Mouse (Mus musculus) kidney, embryonic 14.5 days (tissue): ENCODE data around the gene Dntt. TPM values are rescaled to one million over a fixed set of nuclear protein-coding genes. Genes with fewer than 3 reads are reported as not detected.

Source experiments
- ATAC-seq: fragments of 200-750 bp; cut with Nextera tagmentation; 2 replicates; pipeline ENCODE4 v1.8.0; 2017; ENCODE audit warnings: moderate number of reproducible peaks, mild to moderate bottlenecking, moderate TSS enrichment, moderate library complexity; ENCODE audit not compliant: low FRiP score, low TSS enrichment
- H3K27ac ChIP-seq: fragments of 300-500 bp; sonication (generic); 2 replicates; pipeline ENCODE4 v1.5.1; 2014; ENCODE audit warnings: low read depth, mild to moderate bottlenecking, low read length, moderate library complexity, mixed read lengths
- H3K27me3 ChIP-seq: fragments of 300-500 bp; sonication (generic); 2 replicates; pipeline ENCODE4 v1.6.1; 2014; ENCODE audit warnings: mild to moderate bottlenecking, low read length; ENCODE audit not compliant: control insufficient read depth, insufficient read depth
- H3K36me3 ChIP-seq: fragments of 300-500 bp; sonication (generic); 2 replicates; pipeline ENCODE4 v1.6.1; 2014; ENCODE audit warnings: low read length, mixed read lengths; ENCODE audit not compliant: control insufficient read depth, insufficient read depth
- H3K4me1 ChIP-seq: fragments of 300-500 bp; sonication (generic); 2 replicates; pipeline ENCODE4 v1.6.1; 2014; ENCODE audit warnings: low read length, mixed read lengths; ENCODE audit not compliant: control insufficient read depth, insufficient read depth
- H3K4me2 ChIP-seq: fragments of 300-500 bp; sonication (generic); replicated peaks from 2 replicates; pipeline ENCODE4 v1.6.1; 2014; ENCODE audit warnings: low read depth, mild to moderate bottlenecking, low read length
- H3K4me3 ChIP-seq: fragments of 300-500 bp; sonication (generic); 2 replicates; pipeline ENCODE4 v1.5.1; 2014; ENCODE audit warnings: mild to moderate bottlenecking, low read length
- H3K9ac ChIP-seq: fragments of 300-500 bp; sonication (generic); 2 replicates; pipeline ENCODE4 v1.6.1; 2014; ENCODE audit warnings: low read depth, mild to moderate bottlenecking, low read length, moderate library complexity
- H3K9me3 ChIP-seq: fragments of 300-500 bp; sonication (generic); 2 replicates; pipeline ENCODE4 v1.6.1; 2016; ENCODE audit warnings: low read length; ENCODE audit not compliant: control insufficient read depth
- WGBS: fragments of 180-500 bp; shearing (Covaris S2); extraction: QIAGEN DNeasy Blood & Tissue Kit; methylation state at CpG from one replicate; pipeline ENCODE4 v1.1.7; 2014; 5-methylcytosine and 5-hydroxymethylcytosine counted together
- polyA plus RNA-seq: library from polyadenylated mRNA; unstranded; fragments of >200 nt; fragmentation: Nextera tagmentation; extraction: Ambion mirVana; gene quantifications from 2 replicates; pipeline ENCODE4 v1.2.1, GENCODE M21; 2014

Dntt gene
- polyA plus RNA-seq, 1 experiment from 2014 or later: 0.19 TPM

DNA sequence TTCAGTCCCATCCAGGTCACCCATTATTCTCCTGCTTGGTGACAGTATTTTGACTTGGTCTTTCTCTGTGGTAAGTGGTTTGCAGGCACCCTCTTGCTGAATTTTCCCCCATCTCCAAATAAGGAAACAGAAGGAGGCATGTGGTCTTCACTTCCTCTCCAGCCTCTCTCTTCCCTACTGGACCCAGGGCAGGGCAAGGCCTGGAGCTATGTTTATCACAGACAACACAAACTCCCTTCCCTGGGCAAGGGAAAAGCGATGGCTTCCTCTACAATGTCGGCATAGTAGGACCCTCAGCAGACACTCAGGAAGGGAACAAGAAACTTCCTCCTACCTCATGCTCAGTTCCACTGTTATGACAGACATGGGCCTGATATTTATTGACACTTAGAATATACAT, 62.8 kb downstream of the Dntt start:
- Histone ChIP-seq H3K4me2 (no peak overlapping the region), H3K27me3 (peaks cover 7% of the 10 kb centered on the region), H3K36me3 (no peaks in the 10 kb centered on the region), H3K4me1 (no peaks in the 10 kb centered on the region), H3K9me3 (no peaks in the 10 kb centered on the region), H3K4me3 (no peak overlapping the region), H3K9ac (no peak overlapping the region), H3K27ac (no peak overlapping the region)
- 88% methylated on average over 2 of the region's 2 CpGs for WGBS
- ATAC-seq: no peak

DNA sequence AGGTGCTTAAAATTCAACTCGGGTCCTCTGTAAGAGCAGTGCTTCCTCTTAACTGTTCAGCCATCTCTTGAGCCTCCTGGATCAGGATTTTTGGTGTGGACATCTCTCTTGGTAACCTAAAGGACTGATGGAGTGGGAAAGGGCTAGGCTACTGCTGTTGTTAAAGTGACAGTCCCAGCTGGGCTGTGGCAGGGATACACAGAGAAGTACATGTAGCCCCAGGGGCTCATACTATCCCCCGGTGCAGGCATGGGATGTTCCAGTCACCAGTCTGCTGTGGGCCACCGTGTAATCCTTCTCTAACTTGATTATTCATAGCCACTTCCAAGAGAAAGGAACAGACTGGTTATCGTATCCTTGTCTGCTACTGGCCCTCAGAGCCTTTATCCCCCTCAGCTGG, 68.0 kb downstream of the Dntt start:
- Histone ChIP-seq H3K27me3 (no peaks in the 10 kb centered on the region), H3K36me3 (no peaks in the 10 kb centered on the region), H3K4me3 (no peak overlapping the region), H3K4me2 (no peak overlapping the region), H3K9ac (no peak overlapping the region), H3K27ac (no peak overlapping the region), H3K9me3 (no peaks in the 10 kb centered on the region), H3K4me1 (no peaks in the 10 kb centered on the region)
- no peak for ATAC-seq
- 75% methylated on average over 4 of the region's 4 CpGs for WGBS

DNA sequence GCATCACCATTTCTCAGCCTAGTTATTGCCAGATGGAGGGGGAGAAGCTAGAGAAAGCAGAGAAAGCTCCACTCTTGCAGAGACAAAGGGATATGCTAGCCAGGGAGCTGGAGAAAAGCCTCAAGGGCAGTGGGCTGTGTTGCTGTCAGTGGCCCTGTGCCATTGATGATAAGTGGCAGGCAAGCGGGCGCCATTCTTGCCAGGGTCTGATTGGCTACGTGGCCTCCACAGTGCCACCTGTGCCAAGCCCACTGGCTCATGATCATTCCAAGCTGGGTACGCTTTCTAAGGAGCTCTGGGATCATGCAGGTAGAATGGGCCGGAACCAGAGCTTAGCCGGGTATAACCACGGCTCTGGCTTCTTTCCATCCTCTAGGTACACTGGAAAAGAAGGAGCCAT, 71.8 kb downstream of the Dntt start:
- Histone ChIP-seq H3K9ac (no peak overlapping the region), H3K4me3 (no peak overlapping the region), H3K36me3 (no peaks in the 10 kb centered on the region), H3K4me2 (no peak overlapping the region), H3K27me3 (no peaks in the 10 kb centered on the region), H3K4me1 (no peaks in the 10 kb centered on the region), H3K27ac (no peak overlapping the region), H3K9me3 (no peaks in the 10 kb centered on the region)
- no peak for ATAC-seq
- WGBS: 92% methylated on average over 7 of the region's 7 CpGs

DNA sequence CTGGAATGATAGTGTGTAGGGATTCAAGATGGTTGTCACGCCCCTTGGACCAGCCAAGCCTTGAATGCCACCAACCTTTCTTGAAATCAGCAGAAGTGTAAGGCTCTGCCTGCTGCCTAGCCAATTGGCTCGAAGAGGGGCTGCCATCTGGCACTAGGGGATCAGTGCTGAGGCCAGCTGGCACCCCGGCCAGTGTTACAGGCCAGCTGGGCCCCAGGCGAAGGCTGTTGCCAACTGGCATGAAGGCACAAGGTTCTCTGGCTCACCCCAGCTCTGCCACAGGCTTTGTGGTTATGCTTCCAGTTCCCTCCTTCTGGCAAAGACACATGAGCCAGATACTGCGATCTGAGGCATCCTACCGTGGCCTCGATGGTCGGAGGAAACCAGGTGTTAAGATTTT, 72.3 kb downstream of the Dntt start:
- Histone ChIP-seq H3K4me3 (no peak overlapping the region), H3K4me2 (no peak overlapping the region), H3K9ac (no peak overlapping the region), H3K4me1 (no peaks in the 10 kb centered on the region), H3K27me3 (no peaks in the 10 kb centered on the region), H3K27ac (no peak overlapping the region), H3K9me3 (no peaks in the 10 kb centered on the region), H3K36me3 (no peaks in the 10 kb centered on the region)
- 84% methylated on average over 8 of the region's 8 CpGs for WGBS
- ATAC-seq: no peak

DNA sequence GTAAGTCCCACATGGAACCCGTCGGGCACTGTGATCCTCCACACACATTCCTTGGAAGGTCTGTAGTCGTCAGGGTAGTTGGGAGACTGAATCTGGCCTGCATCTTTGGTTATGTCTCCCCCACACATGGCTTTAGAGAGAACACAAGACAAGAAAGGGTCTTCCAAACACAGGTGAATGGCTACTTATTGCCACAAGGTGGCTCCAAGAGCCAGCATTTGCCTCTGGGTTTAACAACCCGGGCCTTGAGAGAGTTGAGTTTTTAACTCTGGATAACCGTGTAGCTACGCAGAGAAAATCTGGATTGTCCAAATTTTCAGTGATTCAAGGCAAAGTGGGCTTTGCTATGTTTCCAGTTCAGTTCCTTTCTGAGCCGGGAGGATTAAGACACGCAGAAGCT, 75.8 kb downstream of the Dntt start:
- no peaks in the 10 kb centered on the region for H3K9me3 ChIP-seq
- 45% methylated on average over 8 of the region's 8 CpGs for WGBS
- no peaks in the 10 kb centered on the region for H3K27me3 ChIP-seq
- no peak overlapping the region for H3K4me3 ChIP-seq
- no peak overlapping the region for H3K27ac ChIP-seq
- H3K4me1 ChIP-seq: no peaks in the 10 kb centered on the region
- no peak overlapping the region for H3K9ac ChIP-seq
- no peaks in the 10 kb centered on the region for H3K36me3 ChIP-seq
- no peak overlapping the region for H3K4me2 ChIP-seq
- no peak for ATAC-seq

DNA sequence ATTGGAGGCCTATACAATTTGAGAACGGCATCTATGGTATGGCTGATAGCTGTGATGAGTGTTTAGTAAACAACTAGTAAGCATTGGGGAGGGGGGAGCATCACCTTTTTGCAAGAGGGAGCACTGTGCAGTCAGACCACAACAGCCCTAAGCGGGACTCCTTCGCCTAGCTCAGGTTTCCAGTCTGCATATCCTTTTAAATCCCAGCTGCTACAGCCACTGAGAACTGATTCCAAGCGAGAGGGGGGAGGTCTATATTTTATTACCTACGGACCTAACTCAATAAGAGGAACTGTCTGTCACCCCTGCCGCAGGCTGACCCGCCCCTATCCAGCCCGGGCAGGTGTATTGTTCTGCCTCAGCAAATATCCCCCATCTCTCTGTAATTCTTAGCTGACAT, 78.5 kb downstream of the Dntt start:
- H3K27ac ChIP-seq: no peak overlapping the region
- no peaks in the 10 kb centered on the region for H3K36me3 ChIP-seq
- H3K9me3 ChIP-seq: no peaks in the 10 kb centered on the region
- no peak overlapping the region for H3K4me3 ChIP-seq
- WGBS: 30% methylated on average over 8 of the region's 8 CpGs
- ATAC-seq: no peak
- H3K4me2 ChIP-seq: no peak overlapping the region
- no peaks in the 10 kb centered on the region for H3K27me3 ChIP-seq
- no peak overlapping the region for H3K9ac ChIP-seq
- H3K4me1 ChIP-seq: no peaks in the 10 kb centered on the region

DNA sequence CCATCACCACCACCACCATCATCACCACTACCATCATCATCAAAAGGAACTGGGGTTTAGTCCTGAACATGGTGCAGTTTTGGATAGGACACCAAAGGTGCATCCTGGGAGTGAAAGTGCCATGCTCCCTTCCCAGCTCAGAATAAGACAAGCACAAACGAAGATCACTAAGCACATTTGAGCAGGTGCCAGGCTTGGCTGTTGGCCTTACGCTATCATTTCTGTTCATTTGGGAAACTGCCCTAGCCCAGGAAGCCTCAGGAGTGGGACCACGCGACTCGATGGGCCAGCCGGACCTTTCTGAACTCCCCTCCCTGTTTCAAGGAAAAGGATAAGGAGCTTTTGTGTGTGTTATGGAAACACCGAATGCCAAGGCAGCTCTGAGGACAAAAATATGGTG, 79.6 kb downstream of the Dntt start:
- H3K9me3 ChIP-seq: no peaks in the 10 kb centered on the region
- no peak overlapping the region for H3K4me2 ChIP-seq
- WGBS: 91% methylated on average over 7 of the region's 7 CpGs
- no peaks in the 10 kb centered on the region for H3K36me3 ChIP-seq
- no peaks in the 10 kb centered on the region for H3K27me3 ChIP-seq
- no peak for ATAC-seq
- H3K4me1 ChIP-seq: no peaks in the 10 kb centered on the region
- H3K4me3 ChIP-seq: no peak overlapping the region
- no peak overlapping the region for H3K9ac ChIP-seq
- H3K27ac ChIP-seq: no peak overlapping the region

Other genes starting within 250 kb of the Dntt start
- gene Ccnj, start 198.0 kb upstream of the Dntt start, polyA plus RNA-seq: 6.7 and 13.4 TPM in 2 replicates
- 16.8 and 19.0 TPM in 2 replicates for gene Zfp518a, start 134.6 kb upstream of the Dntt start, polyA plus RNA-seq
- gene Blnk, start 34.7 kb upstream of the Dntt start, polyA plus RNA-seq: 10.5 and 11.9 TPM in 2 replicates
- not detected in 2 replicates for gene Opalin, start 47.8 kb downstream of the Dntt start, polyA plus RNA-seq
- gene Tll2, start 177.6 kb downstream of the Dntt start, polyA plus RNA-seq: not detected in 2 replicates
- gene Tm9sf3, start 234.7 kb downstream of the Dntt start, polyA plus RNA-seq: 86.0 and 149 TPM in 2 replicates